Mouse (Mus musculus) liver, embryonic 13.5 days (tissue): ENCODE measurements around the gene Sardh. TPM values are rescaled to one million over a fixed set of nuclear protein-coding genes. Genes with fewer than 3 reads are reported as not detected.

Experiments
- ATAC-seq: fragments of 200-750 bp; cut with Nextera tagmentation; 2 replicates; pipeline ENCODE4 v1.8.0; 2017; ENCODE audit warnings: low read depth, mild to moderate bottlenecking, moderate number of reproducible peaks, moderate library complexity
- DNase-seq: peaks from one replicate; pipeline ENCODE4 v3.0.0; 2022
- H3K27ac ChIP-seq: fragments of 300-500 bp; sonication (generic); 2 replicates; pipeline ENCODE4 v1.5.1; 2015; ENCODE audit warnings: moderate library complexity, mild to moderate bottlenecking, inconsistent platforms
- H3K27me3 ChIP-seq: fragments of 300-500 bp; sonication (generic); 2 replicates; pipeline ENCODE4 v1.6.1; 2015; ENCODE audit warnings: mild to moderate bottlenecking, inconsistent platforms
- H3K36me3 ChIP-seq: fragments of 300-500 bp; sonication (generic); 2 replicates; pipeline ENCODE4 v1.6.1; 2015; ENCODE audit warnings: mild to moderate bottlenecking, inconsistent platforms
- H3K4me1 ChIP-seq: fragments of 300-500 bp; sonication (generic); replicated peaks from 2 replicates; pipeline ENCODE4 v1.6.1; 2015; ENCODE audit warnings: inconsistent platforms
- H3K4me2 ChIP-seq: fragments of 300-500 bp; sonication (generic); 2 replicates; pipeline ENCODE4 v1.6.1; 2015; ENCODE audit warnings: inconsistent platforms, mild to moderate bottlenecking, moderate library complexity
- H3K4me3 ChIP-seq: fragments of 300-500 bp; sonication (generic); replicated peaks from 2 replicates; pipeline ENCODE4 v1.5.1; 2015; ENCODE audit warnings: mild to moderate bottlenecking, inconsistent platforms
- H3K9ac ChIP-seq: fragments of 300-500 bp; sonication (generic); 2 replicates; pipeline ENCODE4 v1.6.1; 2015; ENCODE audit warnings: mild to moderate bottlenecking, inconsistent platforms
- H3K9me3 ChIP-seq: fragments of 300-500 bp; sonication (generic); replicated peaks from 2 replicates; pipeline ENCODE4 v1.6.1; 2016; ENCODE audit warnings: inconsistent platforms
- WGBS: fragments of 180-500 bp; shearing (Covaris S2); methylation state at CpG from one replicate; pipeline ENCODE4 v1.1.7; 2015; ENCODE audit not compliant: insufficient replicate concordance; 5-methylcytosine and 5-hydroxymethylcytosine counted together
- polyA plus RNA-seq: library from polyadenylated mRNA; unstranded; fragments of >200 nt; fragmentation: Nextera tagmentation; extraction: Ambion mirVana; gene quantifications from 2 replicates; pipeline ENCODE4 v1.2.1, GENCODE M21; 2015

Gene Sardh
- 36.1 and 40.3 TPM in 2 replicates for polyA plus RNA-seq

- no peaks in the 10 kb centered on the region for H3K36me3 ChIP-seq
- peak; percentile 72 for ATAC-seq
- H3K4me2 ChIP-seq = peak within 1 kb of the TSS; percentile 6; the same call in 1 of the 2 replicates
- no peaks in the 10 kb centered on the region for H3K9me3 ChIP-seq
- no peak for DNase-seq
- no peak within 1 kb of the TSS for H3K4me3 ChIP-seq
- peaks cover 12% of the 10 kb centered on the region for H3K4me1 ChIP-seq
- 54% methylated on average over 2 of the region's 2 CpGs for WGBS
- H3K27me3 ChIP-seq = no peaks in the 10 kb centered on the region
- no peak within 1 kb of the TSS; the same call in 1 of the 2 replicates for H3K9ac ChIP-seq
- peak within 1 kb of the TSS; percentile 80 for H3K27ac ChIP-seq
These were observed at the start of gene Sardh for GRCm38 (mm10) chr2:27248211-27248610. Sardh (minus strand) TSS chr2:27248337.

DNA sequence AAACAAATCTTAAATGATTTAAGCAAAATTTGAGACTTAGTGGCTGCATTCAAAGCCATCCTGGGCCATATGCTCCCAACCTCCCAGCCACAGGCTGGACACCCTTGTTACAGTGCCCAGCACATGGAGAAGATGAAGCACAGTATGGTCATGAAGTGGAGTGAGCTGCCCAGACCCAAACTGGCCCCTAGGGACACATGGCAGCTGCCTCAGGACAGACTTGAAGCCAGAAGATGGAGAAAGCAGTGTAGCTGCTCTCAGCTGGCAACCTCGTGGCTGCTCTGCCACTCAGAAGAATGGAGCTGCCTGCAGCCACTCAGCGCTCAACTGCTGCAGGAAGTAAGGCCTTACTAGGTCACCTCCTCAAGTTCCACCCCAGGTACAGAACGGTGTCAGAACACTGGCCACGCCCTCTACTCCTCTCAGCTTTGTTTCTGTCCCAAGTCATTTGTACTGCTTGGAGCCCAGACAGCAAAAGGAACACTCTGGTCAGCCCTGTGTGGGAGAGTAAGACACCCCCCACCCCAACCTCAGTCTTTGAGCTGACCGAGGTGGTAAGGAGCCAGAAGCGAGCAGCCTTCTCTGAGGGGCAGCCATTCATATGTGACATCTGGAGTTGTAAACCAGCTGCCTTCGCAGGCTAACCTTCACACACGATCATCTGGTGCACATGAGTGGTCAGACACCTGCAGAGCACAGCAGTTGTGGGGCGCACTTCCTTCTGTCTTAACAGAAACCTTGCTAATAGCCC is 48.7 kb upstream of the Sardh start:
- H3K27me3 ChIP-seq = no peaks in the 10 kb centered on the region
- WGBS = 68% methylated on average over 9 of the region's 9 CpGs
- H3K27ac ChIP-seq = no peak overlapping the region
- DNase-seq (no peak), ATAC-seq (no peak)
- no peak overlapping the region for H3K4me2 ChIP-seq
- peaks cover 8% of the 10 kb centered on the region; the same call in 1 of the 2 replicates for H3K36me3 ChIP-seq
- no peaks in the 10 kb centered on the region for H3K4me1 ChIP-seq
- H3K4me3 ChIP-seq = no peak overlapping the region
- H3K9me3 ChIP-seq = no peaks in the 10 kb centered on the region
- H3K9ac ChIP-seq = no peak overlapping the region

GRCm38 (mm10) chr2:27294777-27295176 is 46.6 kb upstream of the Sardh start:
- DNase-seq (no peak), ATAC-seq (no peak)
- H3K4me3 ChIP-seq = no peak overlapping the region
- no peaks in the 10 kb centered on the region for H3K9me3 ChIP-seq
- no peak overlapping the region for H3K9ac ChIP-seq
- 77% methylated on average over 3 of the region's 3 CpGs for WGBS
- no peak overlapping the region for H3K4me2 ChIP-seq
- H3K27me3 ChIP-seq = no peaks in the 10 kb centered on the region
- H3K4me1 ChIP-seq = no peaks in the 10 kb centered on the region
- peaks cover 25% of the 10 kb centered on the region for H3K36me3 ChIP-seq
- H3K27ac ChIP-seq = no peak overlapping the region

GRCm38 (mm10) chr2:27289019-27289418 is 40.9 kb upstream of the Sardh start:
- Histone ChIP-seq H3K36me3 (peaks cover 23% of the 10 kb centered on the region), H3K9ac (no peak overlapping the region), H3K4me3 (no peak overlapping the region), H3K27me3 (no peaks in the 10 kb centered on the region), H3K27ac (no peak overlapping the region), H3K4me1 (peaks cover 9% of the 10 kb centered on the region), H3K9me3 (no peaks in the 10 kb centered on the region), H3K4me2 (no peak overlapping the region)
- 13% methylated on average over 3 of the region's 3 CpGs for WGBS
- DNase-seq = peak; percentile 42
- no peak for ATAC-seq

DNA sequence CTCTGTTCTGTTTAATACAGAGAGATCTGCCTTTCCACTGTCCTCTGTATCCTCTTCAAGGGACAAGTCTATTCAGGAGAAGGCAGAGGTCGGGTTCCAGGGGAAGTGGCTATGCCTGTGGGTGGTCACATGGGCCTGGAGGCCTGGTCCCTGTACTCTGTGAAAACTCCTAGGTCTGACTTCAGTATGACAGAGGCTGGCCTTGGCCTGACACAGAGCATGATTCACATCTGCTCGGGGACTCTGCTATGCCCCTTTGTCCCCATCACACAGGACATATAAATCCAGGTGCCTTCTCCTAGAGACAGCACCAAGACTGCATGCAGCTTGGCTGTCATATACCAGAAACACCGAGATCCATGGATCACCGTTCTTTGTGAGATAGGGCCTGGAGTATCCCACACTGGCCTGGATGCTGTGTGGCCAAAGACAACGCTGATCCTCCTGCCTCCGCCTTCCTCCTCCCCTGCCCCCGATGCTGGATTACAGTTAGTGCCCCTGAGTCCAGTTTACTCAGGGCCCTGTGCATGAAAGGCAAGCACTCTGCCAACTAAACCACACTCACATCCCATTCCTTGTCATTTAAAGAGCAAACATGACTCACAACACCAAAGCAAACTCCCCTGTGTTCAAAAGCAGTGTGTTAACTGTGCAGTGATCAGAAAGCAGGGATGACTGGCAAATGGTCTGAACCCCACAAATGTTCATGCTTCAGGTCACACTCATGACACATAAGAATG is 39.0 kb upstream of the Sardh start:
- H3K9me3 ChIP-seq = no peaks in the 10 kb centered on the region
- no peak for ATAC-seq
- DNase-seq = no peak
- H3K4me2 ChIP-seq = no peak overlapping the region
- peaks cover 9% of the 10 kb centered on the region for H3K4me1 ChIP-seq
- no peak overlapping the region for H3K4me3 ChIP-seq
- no peak overlapping the region for H3K9ac ChIP-seq
- no peaks in the 10 kb centered on the region for H3K27me3 ChIP-seq
- no peak overlapping the region for H3K27ac ChIP-seq
- H3K36me3 ChIP-seq = peaks cover 23% of the 10 kb centered on the region
- WGBS = 62% methylated on average over 7 of the region's 7 CpGs

DNA sequence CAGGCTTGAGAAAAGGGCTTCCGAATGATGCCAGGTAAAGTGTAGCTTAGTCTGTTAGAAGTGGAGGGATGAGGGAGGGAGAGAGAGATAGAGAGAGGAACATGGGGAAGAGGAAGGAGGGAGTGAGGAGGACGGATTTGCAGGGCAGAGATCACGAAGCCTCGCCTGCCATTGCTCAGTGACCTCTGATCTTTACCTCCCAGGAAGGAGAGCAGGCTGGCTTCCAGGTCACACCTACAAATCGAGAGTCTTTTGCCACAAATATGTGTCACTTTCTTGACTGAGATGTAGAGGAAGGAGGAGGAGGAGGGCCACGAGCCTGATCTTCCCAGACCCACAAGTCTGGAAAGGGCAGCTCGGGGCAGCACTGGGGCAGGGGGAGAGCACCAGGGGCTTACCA is 36.3 kb upstream of the Sardh start:
- H3K4me2 ChIP-seq = no peak overlapping the region
- H3K27me3 ChIP-seq = no peaks in the 10 kb centered on the region
- no peak overlapping the region for H3K9ac ChIP-seq
- H3K36me3 ChIP-seq = peaks cover 11% of the 10 kb centered on the region
- ATAC-seq = no peak
- H3K27ac ChIP-seq = no peak overlapping the region
- H3K4me1 ChIP-seq = peaks cover 9% of the 10 kb centered on the region
- no peak for DNase-seq
- no peak overlapping the region for H3K4me3 ChIP-seq
- 60% methylated on average over 7 of the region's 7 CpGs for WGBS
- no peaks in the 10 kb centered on the region for H3K9me3 ChIP-seq

DNA sequence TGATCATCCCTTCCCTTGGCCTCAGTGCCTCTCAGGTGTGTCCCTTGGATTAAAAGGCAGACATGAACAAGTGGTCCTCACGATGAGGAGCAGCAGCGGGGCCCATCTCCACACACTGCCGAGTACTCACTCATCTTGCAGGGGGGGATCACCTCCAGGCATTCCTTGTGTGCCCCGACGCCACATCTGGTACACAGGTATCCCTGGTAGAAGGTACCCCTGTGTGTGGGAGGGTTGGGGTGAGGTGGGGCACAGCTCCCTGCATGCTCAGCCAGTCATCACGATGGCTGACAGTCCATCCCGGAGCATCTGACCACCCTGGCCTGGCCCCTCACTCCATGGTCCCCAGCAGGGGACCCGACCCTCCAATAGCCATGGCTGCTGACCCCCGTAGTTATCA is 33.6 kb upstream of the Sardh start:
- DNase-seq (no peak), ATAC-seq (no peak)
- Histone ChIP-seq H3K36me3 (peaks cover 19% of the 10 kb centered on the region), H3K9ac (no peak overlapping the region), H3K27me3 (no peaks in the 10 kb centered on the region), H3K9me3 (no peaks in the 10 kb centered on the region), H3K4me2 (no peak overlapping the region), H3K27ac (no peak overlapping the region), H3K4me1 (peaks cover 9% of the 10 kb centered on the region), H3K4me3 (no peak overlapping the region)
- WGBS = 77% methylated on average over 9 of the region's 9 CpGs

DNA sequence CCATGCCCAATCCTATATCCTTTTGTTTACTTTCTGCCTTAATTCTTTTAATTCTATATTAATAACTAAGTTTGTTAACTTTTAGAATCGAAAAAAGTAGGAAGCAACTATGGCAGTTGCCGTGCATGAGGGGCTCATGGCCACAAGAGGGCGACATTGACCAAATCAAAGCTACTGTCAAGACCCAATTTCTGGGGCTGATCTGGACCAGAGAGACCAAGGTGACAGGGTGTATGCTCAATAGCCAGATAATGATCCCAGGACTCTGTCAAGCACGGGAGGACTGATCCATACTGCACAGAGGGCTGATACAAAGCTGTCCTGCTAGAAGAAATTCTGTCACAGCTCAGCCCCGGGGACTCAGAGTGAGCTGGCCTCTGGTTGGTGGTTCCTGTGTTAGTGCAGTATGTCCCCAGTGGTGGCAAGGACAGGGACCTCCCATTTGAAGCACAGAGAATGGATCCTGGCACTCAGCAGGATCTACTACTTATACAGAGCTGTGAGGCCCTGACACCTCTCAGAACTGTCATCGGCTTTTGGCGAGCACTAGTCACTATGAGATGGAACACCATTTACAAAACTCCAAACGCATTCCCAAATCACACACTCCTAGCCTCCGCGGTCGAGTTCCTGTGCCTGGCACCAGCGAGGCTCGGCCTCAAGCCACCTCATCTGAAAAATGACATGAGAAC is 32.9 kb upstream of the Sardh start:
- Histone ChIP-seq H3K4me1 (peaks cover 7% of the 10 kb centered on the region), H3K4me2 (no peak overlapping the region), H3K9me3 (no peaks in the 10 kb centered on the region), H3K27ac (no peak overlapping the region), H3K4me3 (no peak overlapping the region), H3K9ac (no peak overlapping the region), H3K27me3 (no peaks in the 10 kb centered on the region), H3K36me3 (peaks cover 21% of the 10 kb centered on the region)
- ATAC-seq (no peak), DNase-seq (peak; percentile 17)
- 60% methylated on average over 13 of the region's 13 CpGs for WGBS

- Histone ChIP-seq H3K27me3 (no peaks in the 10 kb centered on the region), H3K4me3 (no peak overlapping the region), H3K9ac (no peak overlapping the region), H3K27ac (no peak overlapping the region), H3K4me1 (no peaks in the 10 kb centered on the region), H3K4me2 (no peak overlapping the region), H3K9me3 (no peaks in the 10 kb centered on the region), H3K36me3 (peaks cover 36% of the 10 kb centered on the region)
- 69% methylated on average over 7 of the region's 7 CpGs for WGBS
- ATAC-seq = no peak
- DNase-seq = no peak
These were observed 30.7 kb upstream of the Sardh start for GRCm38 (mm10) chr2:27278859-27279258.

DNA sequence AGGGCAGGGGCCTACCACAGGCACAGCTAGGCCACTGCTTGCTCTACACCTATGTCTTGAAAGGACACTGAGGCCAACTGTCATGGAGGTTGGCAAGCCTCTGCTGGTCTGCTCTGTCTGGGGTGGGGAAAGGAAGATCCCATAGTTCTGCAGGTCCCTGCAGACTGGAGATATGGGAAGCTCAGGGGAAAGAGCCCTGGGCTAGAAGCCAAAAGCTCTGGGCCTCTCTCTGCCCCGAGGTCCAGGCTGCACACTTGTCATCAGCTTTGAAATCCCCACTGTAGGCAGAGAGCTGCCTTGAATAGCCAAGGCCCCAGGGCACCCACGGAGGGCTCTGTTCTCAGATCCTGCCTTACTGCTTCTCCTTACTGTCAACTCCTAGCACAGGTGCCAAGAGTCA is 20.2 kb upstream of the Sardh start:
- Histone ChIP-seq H3K4me3 (no peak overlapping the region), H3K9ac (no peak overlapping the region), H3K27ac (no peak overlapping the region), H3K9me3 (no peaks in the 10 kb centered on the region), H3K4me1 (no peaks in the 10 kb centered on the region), H3K4me2 (no peak overlapping the region), H3K27me3 (no peaks in the 10 kb centered on the region), H3K36me3 (peaks cover 45% of the 10 kb centered on the region)
- no peak for DNase-seq
- WGBS = 59% methylated on average over 2 of the region's 2 CpGs
- ATAC-seq = no peak

DNA sequence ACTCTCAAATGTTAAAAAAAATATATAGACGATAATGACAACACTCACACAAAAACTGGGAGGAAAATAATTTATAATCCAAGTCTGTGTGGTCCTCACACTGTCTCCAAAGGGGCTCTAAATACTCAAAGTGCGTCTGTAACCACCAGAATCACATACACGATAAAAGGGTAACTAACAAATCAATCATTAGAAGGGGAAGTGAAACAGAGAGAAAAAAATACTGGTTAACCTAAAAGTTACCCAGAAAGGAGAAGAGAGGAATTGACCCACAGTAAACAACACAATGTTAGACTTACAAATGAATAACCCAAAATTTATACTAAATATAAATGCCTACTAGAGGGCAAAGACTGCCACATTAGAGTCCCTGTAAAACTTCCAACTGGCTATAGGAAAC is 17.7 kb upstream of the Sardh start:
- WGBS = 46% methylated on average over 3 of the region's 3 CpGs
- Histone ChIP-seq H3K9me3 (no peaks in the 10 kb centered on the region), H3K4me2 (no peak overlapping the region), H3K27me3 (no peaks in the 10 kb centered on the region), H3K27ac (no peak overlapping the region), H3K4me3 (no peak overlapping the region), H3K9ac (no peak overlapping the region), H3K36me3 (peaks cover 37% of the 10 kb centered on the region), H3K4me1 (no peaks in the 10 kb centered on the region)
- ATAC-seq (no peak), DNase-seq (no peak)
